Mouse (Mus musculus): ENCODE results near the gene Yars2. TPM values are rescaled to one million over a fixed set of nuclear protein-coding genes. Genes with fewer than 3 reads are reported as not detected.

Gene Yars2
- polyA plus RNA-seq (2015; fragmentation: Nextera tagmentation; extraction: Ambion mirVana) = 39.2 and 42.8 TPM in 2 replicates

GRCm38 (mm10) chr16:16302369-16303137, at the start of gene Yars2:
Gene Yars2 (plus strand): TSS chr16:16302965.
- peaks cover 19% of the 10 kb centered on the region for H3K36me3 ChIP-seq
- peaks cover 20% of the 10 kb centered on the region for H3K4me1 ChIP-seq
- H3K9me3 ChIP-seq = no peaks in the 10 kb centered on the region
- peak within 1 kb of the TSS; percentile 94 for H3K9ac ChIP-seq
- ATAC-seq (ENCODE audit: extremely low read depth, insufficient number of reproducible peaks, low FRiP score, low TSS enrichment) = peak; percentile 93
- H3K27me3 ChIP-seq (replicated peaks) = no peaks in the 10 kb centered on the region
- peak within 1 kb of the TSS; percentile 87 for H3K4me2 ChIP-seq
- H3K27ac ChIP-seq (replicated peaks) = peak within 1 kb of the TSS; percentile 95
- peak within 1 kb of the TSS; percentile 96 for H3K4me3 ChIP-seq
- under 1% methylated on average over 50 of the region's 50 CpGs for WGBS

DNA sequence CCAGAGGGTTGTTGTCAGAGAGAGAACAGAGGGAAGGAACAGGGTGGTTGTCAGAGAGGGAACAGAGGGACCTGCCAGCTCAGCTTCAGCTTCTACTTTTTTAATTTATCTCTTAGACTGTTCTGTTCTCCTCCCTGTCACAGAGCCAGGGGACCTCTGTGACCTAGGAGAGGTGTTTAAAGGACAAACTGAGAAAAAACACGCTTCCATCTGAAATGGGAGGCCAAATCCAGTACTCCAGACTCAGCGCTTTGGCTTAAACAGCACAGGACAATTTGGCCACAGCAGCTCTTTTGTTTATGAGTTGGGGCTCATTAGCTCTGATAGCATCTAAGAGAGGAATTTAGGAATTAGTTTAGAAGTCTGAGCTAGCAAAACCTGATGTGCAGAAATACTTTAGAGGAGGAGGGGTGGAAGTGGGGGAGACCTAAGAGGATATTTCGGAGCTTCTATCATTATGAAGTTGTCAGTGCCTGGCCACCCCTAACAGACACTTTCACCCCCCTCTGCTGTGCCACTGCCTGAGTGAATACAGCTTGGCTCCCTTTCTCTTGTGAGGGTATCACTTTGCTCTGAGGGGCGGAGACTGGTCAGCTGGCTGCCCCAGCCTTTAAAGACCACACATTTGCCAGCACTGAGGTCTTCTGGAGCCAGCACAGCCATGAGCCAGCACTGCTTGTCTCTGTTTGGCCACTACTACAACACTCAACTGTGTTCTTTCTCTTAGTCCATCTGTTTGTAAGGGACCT, 49.3 kb upstream of the Yars2 start:
- no peak overlapping the region for H3K4me3 ChIP-seq
- H3K4me1 ChIP-seq = peaks cover 63% of the 10 kb centered on the region
- H3K27ac ChIP-seq (replicated peaks) = peak overlapping the region; percentile 86
- peaks cover 49% of the 10 kb centered on the region for H3K36me3 ChIP-seq
- H3K9me3 ChIP-seq = no peaks in the 10 kb centered on the region
- H3K4me2 ChIP-seq = 0 out of 2 replicates have a peak overlapping the region, but pooled peaks have one; percentile 10
- peak overlapping the region; percentile 61 for H3K9ac ChIP-seq
- 29% methylated on average over 4 of the region's 4 CpGs for WGBS
- H3K27me3 ChIP-seq (replicated peaks) = no peaks in the 10 kb centered on the region
- ATAC-seq (ENCODE audit: extremely low read depth, insufficient number of reproducible peaks, low FRiP score, low TSS enrichment) = peak; percentile 42; the same call in 1 of the 2 replicates

DNA sequence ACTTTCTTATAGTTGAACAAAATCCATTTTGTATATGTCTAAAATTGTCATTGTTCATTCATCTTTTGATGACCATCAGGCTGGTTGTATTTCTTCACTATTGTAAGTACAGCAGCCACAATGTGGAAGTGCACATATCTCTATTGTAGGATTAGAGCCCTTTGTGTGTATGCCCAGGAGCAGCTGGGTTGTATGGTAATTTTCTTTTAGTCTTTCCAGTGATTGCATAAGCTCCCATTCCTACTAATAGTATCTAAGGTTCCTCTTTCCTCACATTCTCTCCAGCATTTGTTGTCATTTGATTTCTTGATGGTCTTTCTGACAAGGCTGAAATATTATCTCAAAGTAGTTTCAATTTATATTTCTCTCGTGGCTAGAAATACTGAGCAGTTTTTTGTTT, 47.5 kb upstream of the Yars2 start:
- no peak overlapping the region for H3K9ac ChIP-seq
- H3K36me3 ChIP-seq = peaks cover 49% of the 10 kb centered on the region
- no peak overlapping the region for H3K4me2 ChIP-seq
- no peaks in the 10 kb centered on the region for H3K27me3 ChIP-seq (replicated peaks)
- no peak for ATAC-seq (ENCODE audit: extremely low read depth, insufficient number of reproducible peaks, low FRiP score, low TSS enrichment)
- WGBS = 58% methylated on average over 1 of the region's 1 CpGs
- H3K4me3 ChIP-seq = no peak overlapping the region
- peaks cover 67% of the 10 kb centered on the region for H3K4me1 ChIP-seq
- H3K9me3 ChIP-seq = no peaks in the 10 kb centered on the region
- H3K27ac ChIP-seq (replicated peaks) = peak overlapping the region; percentile 96

- WGBS = 34% methylated on average over 7 of the region's 7 CpGs
- peak overlapping the region; percentile 58 for H3K9ac ChIP-seq
- H3K27ac ChIP-seq (replicated peaks) = peak overlapping the region; percentile 96
Measured at GRCm38 (mm10) chr16:16255874-16256273, 46.9 kb upstream of the Yars2 start.

GRCm38 (mm10) chr16:16256672-16257071, 46.1 kb upstream of the Yars2 start:
- H3K4me2 ChIP-seq = peak overlapping the region; percentile 18; the same call in 1 of the 2 replicates

More at GRCm38 (mm10) chr16:16255874-16256273, 46.9 kb upstream of the Yars2 start:
- Histone ChIP-seq H3K4me1 (peaks cover 60% of the 10 kb centered on the region), H3K27me3 (replicated peaks) (no peaks in the 10 kb centered on the region), H3K4me3 (no peak overlapping the region), H3K9me3 (no peaks in the 10 kb centered on the region), H3K36me3 (peaks cover 51% of the 10 kb centered on the region), H3K4me2 (peak overlapping the region; percentile 31)
- no peak for ATAC-seq (ENCODE audit: extremely low read depth, insufficient number of reproducible peaks, low FRiP score, low TSS enrichment)

GRCm38 (mm10) chr16:16260882-16261281, 41.9 kb upstream of the Yars2 start:
- no peak overlapping the region for H3K27ac ChIP-seq (replicated peaks)
- WGBS = 88% methylated on average over 5 of the region's 5 CpGs
- no peak for ATAC-seq (ENCODE audit: extremely low read depth, insufficient number of reproducible peaks, low FRiP score, low TSS enrichment)
- H3K9me3 ChIP-seq = no peaks in the 10 kb centered on the region
- no peak overlapping the region for H3K4me2 ChIP-seq
- no peak overlapping the region for H3K4me3 ChIP-seq
- peaks cover 74% of the 10 kb centered on the region for H3K36me3 ChIP-seq
- peaks cover 39% of the 10 kb centered on the region for H3K4me1 ChIP-seq
- no peak overlapping the region for H3K9ac ChIP-seq
- H3K27me3 ChIP-seq (replicated peaks) = no peaks in the 10 kb centered on the region

More at GRCm38 (mm10) chr16:16256672-16257071, 46.1 kb upstream of the Yars2 start:
- no peak for ATAC-seq (ENCODE audit: extremely low read depth, insufficient number of reproducible peaks, low FRiP score, low TSS enrichment)
- Histone ChIP-seq H3K9ac (peak overlapping the region; percentile 47), H3K9me3 (no peaks in the 10 kb centered on the region), H3K4me3 (no peak overlapping the region), H3K4me1 (peaks cover 60% of the 10 kb centered on the region), H3K36me3 (peaks cover 51% of the 10 kb centered on the region), H3K27ac (replicated peaks) (peak overlapping the region; percentile 93), H3K27me3 (replicated peaks) (no peaks in the 10 kb centered on the region)
- WGBS = 18% methylated on average over 1 of the region's 1 CpGs

GRCm38 (mm10) chr16:16261481-16261880, 41.3 kb upstream of the Yars2 start:
- Histone ChIP-seq H3K9ac (no peak overlapping the region), H3K36me3 (peaks cover 74% of the 10 kb centered on the region), H3K27ac (replicated peaks) (0 out of 2 replicates have a peak overlapping the region, but pooled peaks have one; percentile 12), H3K9me3 (no peaks in the 10 kb centered on the region), H3K27me3 (replicated peaks) (no peaks in the 10 kb centered on the region), H3K4me2 (no peak overlapping the region), H3K4me3 (no peak overlapping the region), H3K4me1 (peaks cover 35% of the 10 kb centered on the region)
- WGBS = 86% methylated on average over 6 of the region's 6 CpGs
- no peak for ATAC-seq (ENCODE audit: extremely low read depth, insufficient number of reproducible peaks, low FRiP score, low TSS enrichment)

DNA sequence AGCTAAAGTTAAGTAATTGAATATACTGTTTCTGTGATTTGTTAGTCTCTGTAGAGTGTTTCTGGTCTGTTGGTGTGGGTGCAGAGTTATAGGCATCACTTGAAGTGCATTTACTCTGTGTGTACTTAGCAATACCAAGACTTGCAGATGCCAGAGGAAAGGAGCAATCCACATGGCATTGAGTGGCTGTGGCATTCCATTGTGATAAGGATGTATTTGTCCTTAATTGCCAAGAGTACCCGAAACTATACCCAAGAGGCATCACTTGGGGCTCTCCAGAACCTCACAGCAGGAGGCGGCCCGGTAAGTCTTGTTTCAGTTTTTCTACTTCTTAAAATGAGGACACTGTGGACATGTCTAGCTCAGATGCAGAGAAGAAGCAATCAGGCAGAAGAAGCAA, 40.3 kb upstream of the Yars2 start:
- ATAC-seq (ENCODE audit: extremely low read depth, insufficient number of reproducible peaks, low FRiP score, low TSS enrichment) = no peak
- Histone ChIP-seq H3K9ac (no peak overlapping the region), H3K36me3 (peaks cover 82% of the 10 kb centered on the region), H3K4me3 (no peak overlapping the region), H3K4me1 (peaks cover 26% of the 10 kb centered on the region), H3K4me2 (no peak overlapping the region), H3K27me3 (replicated peaks) (no peaks in the 10 kb centered on the region), H3K27ac (replicated peaks) (0 out of 2 replicates have a peak overlapping the region, but pooled peaks have one; percentile 9), H3K9me3 (no peaks in the 10 kb centered on the region)
- WGBS = 65% methylated on average over 3 of the region's 3 CpGs

DNA sequence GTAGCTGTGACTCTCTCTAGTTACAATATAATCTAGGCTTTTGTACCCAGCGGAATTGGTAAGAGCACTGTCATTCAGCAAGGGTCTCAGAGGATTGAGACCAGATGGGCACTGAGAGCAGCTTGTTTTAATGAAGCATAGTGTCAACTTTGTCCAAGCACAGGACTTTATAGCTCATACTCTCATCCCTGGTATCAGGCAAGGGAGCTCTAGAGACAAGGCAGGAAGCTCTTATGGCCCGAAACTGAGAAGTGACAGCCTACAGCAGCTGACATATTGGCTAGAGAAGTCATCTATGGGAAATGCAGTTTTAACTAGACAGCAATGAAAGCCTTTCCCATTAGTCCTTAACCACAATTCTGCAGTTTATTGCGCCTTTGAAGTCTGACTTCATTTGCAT, 29.8 kb upstream of the Yars2 start:
- 59% methylated on average over 3 of the region's 3 CpGs for WGBS
- H3K27ac ChIP-seq (replicated peaks) = peak overlapping the region; percentile 21; the same call in 1 of the 2 replicates
- H3K27me3 ChIP-seq (replicated peaks) = no peaks in the 10 kb centered on the region
- no peak overlapping the region for H3K4me2 ChIP-seq
- ATAC-seq (ENCODE audit: extremely low read depth, insufficient number of reproducible peaks, low FRiP score, low TSS enrichment) = no peak
- H3K9me3 ChIP-seq = no peaks in the 10 kb centered on the region
- no peak overlapping the region for H3K9ac ChIP-seq
- H3K36me3 ChIP-seq = peaks cover 80% of the 10 kb centered on the region
- H3K4me1 ChIP-seq = no peaks in the 10 kb centered on the region
- no peak overlapping the region for H3K4me3 ChIP-seq

DNA sequence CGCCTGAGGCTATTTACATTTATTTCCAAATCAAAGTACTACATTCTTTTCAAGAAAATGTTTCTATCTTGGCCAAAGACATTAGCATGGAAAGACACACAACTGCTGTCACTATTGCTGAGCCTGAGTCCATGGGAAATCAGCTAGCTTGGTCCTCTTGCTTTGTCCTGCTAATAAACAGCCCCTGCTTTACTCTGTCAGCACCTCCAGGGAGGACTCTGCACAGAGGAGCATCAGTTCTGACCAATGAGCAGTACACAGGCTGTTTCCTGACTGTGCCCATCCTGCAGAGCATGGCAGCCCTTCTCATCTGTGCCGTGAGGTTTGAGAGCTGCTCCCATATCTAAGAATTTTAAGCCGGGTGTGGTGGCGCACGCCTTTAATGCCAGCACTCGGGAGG, 29.0 kb upstream of the Yars2 start:
- 73% methylated on average over 6 of the region's 6 CpGs for WGBS
- Histone ChIP-seq H3K9ac (no peak overlapping the region), H3K9me3 (no peaks in the 10 kb centered on the region), H3K27me3 (replicated peaks) (no peaks in the 10 kb centered on the region), H3K36me3 (peaks cover 73% of the 10 kb centered on the region), H3K27ac (replicated peaks) (no peak overlapping the region), H3K4me1 (peaks cover 5% of the 10 kb centered on the region), H3K4me2 (no peak overlapping the region), H3K4me3 (no peak overlapping the region)
- no peak for ATAC-seq (ENCODE audit: extremely low read depth, insufficient number of reproducible peaks, low FRiP score, low TSS enrichment)

- H3K9ac ChIP-seq = peak overlapping the region; percentile 94
- peak overlapping the region; percentile 96 for H3K4me3 ChIP-seq
- peaks cover 20% of the 10 kb centered on the region for H3K4me1 ChIP-seq
- peaks cover 25% of the 10 kb centered on the region for H3K36me3 ChIP-seq
- under 1% methylated on average over 61 of the region's 61 CpGs for WGBS
- no peaks in the 10 kb centered on the region for H3K9me3 ChIP-seq
- H3K27ac ChIP-seq (replicated peaks) = peak overlapping the region; percentile 95
- H3K4me2 ChIP-seq = peak overlapping the region; percentile 87
- ATAC-seq (ENCODE audit: extremely low read depth, insufficient number of reproducible peaks, low FRiP score, low TSS enrichment) = peak; percentile 44
- H3K27me3 ChIP-seq (replicated peaks) = no peaks in the 10 kb centered on the region
Measured at GRCm38 (mm10) chr16:16303138-16303827, 518 bp downstream of the Yars2 start.
